Mouse (Mus musculus): ENCODE measurements around the gene Ggt5. TPM values are rescaled to one million over a fixed set of nuclear protein-coding genes. Genes with fewer than 3 reads are reported as not detected.

Ggt5 gene
- total RNA-seq, 1 experiment: 0.36 TPM

DNA sequence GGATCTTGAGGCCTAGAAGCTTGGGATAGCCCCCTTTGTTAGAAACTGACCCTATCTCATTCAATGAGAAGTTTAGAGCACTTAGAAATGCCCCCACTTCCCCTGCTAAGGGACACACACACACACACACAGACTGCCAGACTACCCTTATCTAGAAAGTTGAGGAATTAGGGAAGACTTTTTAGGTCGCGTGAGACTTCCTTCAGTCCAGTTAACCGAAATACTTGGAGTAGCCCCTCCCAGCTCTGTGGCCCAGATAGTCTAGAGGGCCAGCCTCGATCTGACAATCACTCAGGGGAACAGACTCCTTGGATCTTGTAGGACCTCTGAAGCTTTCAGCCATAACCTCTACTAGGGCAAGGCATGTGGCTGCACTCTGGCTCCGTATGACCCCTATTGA, 21.1 kb upstream of the Ggt5 start:
- no peak overlapping the region for H3K27ac ChIP-seq (ENCODE audit: insufficient read depth, low read depth, low read length, poor library complexity, severe bottlenecking)
- in situ Hi-C loops (cut with MboI; ENCODE audit: low sequenced_read_pairs in 2 of 2, unreplicated experiment in 2 of 2): no loop called here
- H3K36me3 ChIP-seq (ENCODE audit: control insufficient read depth, insufficient read depth, low read length, poor library complexity, severe bottlenecking): no peaks in the 10 kb centered on the region
- peaks cover 8 to 24% of the 10 kb centered on the region in 2 experiments; a peak in 3 of 4 replicates for H3K4me1 ChIP-seq (ENCODE audit: control insufficient read depth in 2 of 2, insufficient read depth in 2 of 2, low read length in 2 of 2, poor library complexity in 1 of 2)
- TF ChIP-seq CHD2 (IDR thresholded peaks at IDR 0.05; ENCODE audit: low read depth, low read length) (no peak), ZC3H11A (IDR thresholded peaks at IDR 0.05; ENCODE audit: borderline replicate concordance, low read depth, low read length) (no peak), MAFK (IDR thresholded peaks at IDR 0.05; ENCODE audit: insufficient read depth, low read depth, low read length) (no peak), HCFC1 (IDR thresholded peaks at IDR 0.05; ENCODE audit: borderline replicate concordance, insufficient read depth, low read length) (no peak), ZNF384 (IDR thresholded peaks at IDR 0.05; ENCODE audit: low read depth, low read length) (no peak)
- H3K9me3 ChIP-seq (ENCODE audit: control insufficient read depth, insufficient read depth, low read depth, low read length): no peaks in the 10 kb centered on the region
- no peak for DNase-seq (ENCODE audit: low read depth, low spot score)
- no peak overlapping the region; a peak in 1 of 4 replicates for H3K4me3 ChIP-seq (ENCODE audit: insufficient read depth in 1 of 2, low read depth in 1 of 2, low read length in 2 of 2, poor library complexity in 1 of 2, severe bottlenecking in 1 of 2)
- H3K9ac ChIP-seq (ENCODE audit: insufficient read depth, low read depth, low read length, poor library complexity, severe bottlenecking): no peak overlapping the region

DNA sequence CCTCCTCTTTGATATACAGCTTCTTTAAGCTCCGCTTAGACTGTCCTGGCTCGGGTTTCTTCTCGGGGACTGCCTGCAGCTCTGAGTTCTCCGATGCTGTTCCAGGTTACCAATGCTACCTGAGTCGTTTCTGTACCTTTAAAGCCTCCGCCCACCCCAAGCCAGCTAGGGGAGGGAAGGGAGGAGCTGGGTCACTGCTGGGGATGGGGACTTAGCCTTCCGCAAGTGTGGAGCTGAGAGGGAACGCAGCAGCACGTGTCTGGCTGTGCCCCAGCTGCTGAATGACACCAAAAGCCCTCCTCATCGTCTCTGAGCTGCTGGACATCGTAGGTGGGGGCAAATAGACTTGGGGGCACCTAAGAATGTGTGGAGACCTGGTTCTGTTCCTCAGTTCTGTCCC, 20.7 kb upstream of the Ggt5 start:
- Histone ChIP-seq H3K9me3 (ENCODE audit: control insufficient read depth, insufficient read depth, low read depth, low read length) (no peaks in the 10 kb centered on the region), H3K36me3 (ENCODE audit: control insufficient read depth, insufficient read depth, low read length, poor library complexity, severe bottlenecking) (no peaks in the 10 kb centered on the region), H3K4me1 (ENCODE audit: control insufficient read depth in 2 of 2, insufficient read depth in 2 of 2, low read length in 2 of 2, poor library complexity in 1 of 2) (peaks cover 6 to 24% of the 10 kb centered on the region in 2 experiments; a peak in 3 of 4 replicates), H3K9ac (ENCODE audit: insufficient read depth, low read depth, low read length, poor library complexity, severe bottlenecking) (no peak overlapping the region; the same call in 1 of the 2 replicates), H3K27ac (ENCODE audit: insufficient read depth, low read depth, low read length, poor library complexity, severe bottlenecking) (no peak overlapping the region), H3K4me3 (ENCODE audit: insufficient read depth in 1 of 2, low read depth in 1 of 2, low read length in 2 of 2, poor library complexity in 1 of 2, severe bottlenecking in 1 of 2) (peak overlapping the region in 1 of 2 experiments; percentile 29; a peak in 2 of 4 replicates)
- in situ Hi-C loops (cut with MboI; ENCODE audit: low sequenced_read_pairs in 2 of 2, unreplicated experiment in 2 of 2): no loop called here
- no peak for DNase-seq (ENCODE audit: low read depth, low spot score)
- TF ChIP-seq MAFK (IDR thresholded peaks at IDR 0.05; ENCODE audit: insufficient read depth, low read depth, low read length) (no peak), CHD2 (IDR thresholded peaks at IDR 0.05; ENCODE audit: low read depth, low read length) (no peak), ZNF384 (IDR thresholded peaks at IDR 0.05; ENCODE audit: low read depth, low read length) (no peak), HCFC1 (IDR thresholded peaks at IDR 0.05; ENCODE audit: borderline replicate concordance, insufficient read depth, low read length) (no peak)

DNA sequence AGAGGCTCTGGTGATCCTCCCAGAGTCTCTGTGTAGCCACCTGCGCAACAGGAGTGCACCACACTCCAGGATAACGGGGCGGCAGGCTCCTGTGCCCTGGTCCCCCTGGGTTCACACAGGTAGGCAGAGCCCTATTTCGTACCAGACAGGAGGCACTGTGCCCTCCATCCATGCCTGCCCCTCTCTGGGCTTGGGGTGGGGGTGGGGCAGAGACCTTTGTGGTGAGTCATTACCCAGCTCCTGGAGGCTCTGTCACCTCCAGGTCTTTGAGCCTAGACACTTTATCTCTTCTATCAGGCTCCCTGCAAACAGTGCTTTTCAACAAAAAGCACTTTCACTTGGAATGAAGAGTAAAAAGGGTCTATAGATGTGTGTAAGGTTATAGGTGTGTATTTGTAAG, 20.3 kb upstream of the Ggt5 start:
- no peak overlapping the region; the same call in 1 of the 2 replicates for H3K9ac ChIP-seq (ENCODE audit: insufficient read depth, low read depth, low read length, poor library complexity, severe bottlenecking)
- no peak overlapping the region for H3K27ac ChIP-seq (ENCODE audit: insufficient read depth, low read depth, low read length, poor library complexity, severe bottlenecking)

DNA sequence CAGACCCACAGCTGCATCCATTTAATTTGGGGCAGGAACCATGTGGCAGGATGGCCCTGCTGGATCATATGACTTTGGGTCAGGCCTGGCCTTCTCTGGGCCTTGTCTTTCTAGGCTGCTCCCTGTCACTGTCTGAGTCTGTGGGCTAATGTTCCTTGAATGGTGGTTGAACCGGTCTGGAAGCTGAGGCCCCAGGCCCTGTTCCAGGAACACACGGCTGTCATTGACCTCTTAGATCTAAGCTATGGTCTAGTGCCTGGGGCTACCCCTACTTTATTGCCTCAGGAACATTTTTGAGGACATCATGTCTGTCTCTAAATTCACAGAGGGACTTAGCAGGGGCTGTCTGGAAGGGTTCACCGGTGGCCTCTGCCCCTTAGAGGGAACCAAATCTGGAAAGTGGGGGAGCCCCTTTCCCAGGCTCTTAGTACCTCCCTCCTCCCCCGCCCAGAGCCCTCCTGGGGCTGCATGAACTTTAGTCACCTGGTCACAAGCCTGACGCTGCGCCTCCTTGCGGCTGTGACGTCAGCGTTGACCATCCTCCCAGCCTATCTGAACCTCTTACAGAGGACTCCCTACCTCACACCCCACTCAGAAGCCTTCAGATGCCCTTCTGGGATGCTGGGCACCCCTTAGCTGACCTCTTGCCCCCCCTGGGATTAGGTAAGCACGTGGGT, 18.0 kb upstream of the Ggt5 start:
- no peak for DNase-seq (ENCODE audit: low read depth, low spot score)
- peaks cover 2 to 5% of the 10 kb centered on the region in 2 experiments; a peak in 3 of 4 replicates for H3K4me1 ChIP-seq (ENCODE audit: control insufficient read depth in 2 of 2, insufficient read depth in 2 of 2, low read length in 2 of 2, poor library complexity in 1 of 2)
- H3K36me3 ChIP-seq (ENCODE audit: control insufficient read depth, insufficient read depth, low read length, poor library complexity, severe bottlenecking): no peaks in the 10 kb centered on the region
- H3K4me3 ChIP-seq (ENCODE audit: insufficient read depth in 1 of 2, low read depth in 1 of 2, low read length in 2 of 2, poor library complexity in 1 of 2, severe bottlenecking in 1 of 2): no peak overlapping the region
- no peak overlapping the region for H3K27ac ChIP-seq (ENCODE audit: insufficient read depth, low read depth, low read length, poor library complexity, severe bottlenecking)
- TF ChIP-seq MAFK (IDR thresholded peaks at IDR 0.05; ENCODE audit: insufficient read depth, low read depth, low read length): no peak
- no peak for TF ChIP-seq ZNF384 (IDR thresholded peaks at IDR 0.05; ENCODE audit: low read depth, low read length)
- no peak for TF ChIP-seq ZC3H11A (IDR thresholded peaks at IDR 0.05; ENCODE audit: borderline replicate concordance, low read depth, low read length)
- no peak for TF ChIP-seq CHD2 (IDR thresholded peaks at IDR 0.05; ENCODE audit: low read depth, low read length)
- no peak for TF ChIP-seq HCFC1 (IDR thresholded peaks at IDR 0.05; ENCODE audit: borderline replicate concordance, insufficient read depth, low read length)
- H3K9ac ChIP-seq (ENCODE audit: insufficient read depth, low read depth, low read length, poor library complexity, severe bottlenecking): no peak overlapping the region
- H3K9me3 ChIP-seq (ENCODE audit: control insufficient read depth, insufficient read depth, low read depth, low read length): no peaks in the 10 kb centered on the region
- in situ Hi-C loops (cut with MboI; ENCODE audit: low sequenced_read_pairs in 2 of 2, unreplicated experiment in 2 of 2): no loop called here

More for the DNA sequence above, 20.3 kb upstream of the Ggt5 start:
- H3K36me3 ChIP-seq (ENCODE audit: control insufficient read depth, insufficient read depth, low read length, poor library complexity, severe bottlenecking): no peaks in the 10 kb centered on the region
- H3K9me3 ChIP-seq (ENCODE audit: control insufficient read depth, insufficient read depth, low read depth, low read length): no peaks in the 10 kb centered on the region
- no peak for TF ChIP-seq ZC3H11A (IDR thresholded peaks at IDR 0.05; ENCODE audit: borderline replicate concordance, low read depth, low read length)
- TF ChIP-seq MAFK (IDR thresholded peaks at IDR 0.05; ENCODE audit: insufficient read depth, low read depth, low read length): no peak
- TF ChIP-seq HCFC1 (IDR thresholded peaks at IDR 0.05; ENCODE audit: borderline replicate concordance, insufficient read depth, low read length): no peak
- TF ChIP-seq CHD2 (IDR thresholded peaks at IDR 0.05; ENCODE audit: low read depth, low read length): no peak
- TF ChIP-seq ZNF384 (IDR thresholded peaks at IDR 0.05; ENCODE audit: low read depth, low read length): no peak
- peak overlapping the region in 1 of 2 experiments; percentile 29; a peak in 2 of 4 replicates for H3K4me3 ChIP-seq (ENCODE audit: insufficient read depth in 1 of 2, low read depth in 1 of 2, low read length in 2 of 2, poor library complexity in 1 of 2, severe bottlenecking in 1 of 2)
- in situ Hi-C loops (cut with MboI; ENCODE audit: low sequenced_read_pairs in 2 of 2, unreplicated experiment in 2 of 2): no loop called here
- peaks cover 2 to 23% of the 10 kb centered on the region in 2 experiments; a peak in 3 of 4 replicates for H3K4me1 ChIP-seq (ENCODE audit: control insufficient read depth in 2 of 2, insufficient read depth in 2 of 2, low read length in 2 of 2, poor library complexity in 1 of 2)
- DNase-seq (ENCODE audit: low read depth, low spot score): no peak

Data from ES-E14 (cell line).